Mouse (Mus musculus): ENCODE results near the gene Ccdc7a.

Gene Ccdc7a

GRCm38 (mm10) chr8:128685507-128686428 is 379.5 kb downstream of the Ccdc7a start, which contains the start of gene Itgb1:
TSS of gene Itgb1 (plus strand) at chr8:128685654.
- DNase-seq, result peak; percentile 98 to 99

- peak; percentile 11 to 13 for DNase-seq
These were observed 380.5 kb downstream of the Ccdc7a start for GRCm38 (mm10) chr8:128684609-128685506.

Data from kidney, postnatal 4 days (tissue).